Mouse (Mus musculus): ENCODE data around the gene Ttc8.

DNA sequence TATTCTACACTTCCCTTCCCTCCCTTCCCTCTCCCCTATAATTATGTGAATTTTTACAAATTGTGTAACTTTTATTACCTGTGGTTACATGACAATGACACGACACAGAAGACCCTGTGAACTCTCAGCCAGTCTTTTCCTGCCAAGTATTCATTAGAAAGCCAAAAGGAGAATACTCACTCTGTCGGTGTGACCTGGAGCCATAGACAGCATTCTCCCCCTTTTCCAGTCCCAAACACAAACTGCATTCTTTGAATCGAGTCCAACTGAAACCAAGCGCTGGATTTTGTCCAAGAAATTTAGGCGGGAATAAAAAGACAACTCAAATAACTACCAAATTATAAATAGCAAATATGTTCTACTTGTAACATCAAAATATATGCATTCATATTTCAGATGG, 38.6 kb upstream of the Ttc8 start:
- no peak for TF ChIP-seq POLR2AphosphoS2 (IDR thresholded peaks at IDR 0.05; ENCODE audit: insufficient read length, low read depth)
- TF ChIP-seq USF1 (IDR thresholded peaks at IDR 0.05; ENCODE audit: low read depth), result no peak
- no peak for TF ChIP-seq MYOD1 (IDR thresholded peaks at IDR 0.05; ENCODE audit: control insufficient read depth in 1 of 3, insufficient read length in 2 of 3, low read depth in 2 of 3)
- no peak for TF ChIP-seq TCF12 (IDR thresholded peaks at IDR 0.05; ENCODE audit: insufficient read depth, poor library complexity, severe bottlenecking)
- TF ChIP-seq MAX (IDR thresholded peaks at IDR 0.05; ENCODE audit: low read depth), result no peak
- TF ChIP-seq CEBPB (IDR thresholded peaks at IDR 0.05; ENCODE audit: insufficient read depth, poor library complexity, severe bottlenecking), result no peak
- TF ChIP-seq MYOG (IDR thresholded peaks at IDR 0.05; ENCODE audit: control insufficient read depth in 1 of 3, insufficient read depth in 1 of 3, insufficient read length in 2 of 3, low read depth in 2 of 3), result no peak
- TF ChIP-seq POLR2A (IDR thresholded peaks at IDR 0.05; ENCODE audit: insufficient read length, low read depth), result no peak
- TF ChIP-seq TCF3 (IDR thresholded peaks at IDR 0.05; ENCODE audit: insufficient read length, low read depth), result no peak
- no peak for TF ChIP-seq REST (IDR thresholded peaks at IDR 0.05; ENCODE audit: insufficient read depth, insufficient read length)
- no peak for TF ChIP-seq E2F4 (IDR thresholded peaks at IDR 0.05; ENCODE audit: insufficient read depth)

All from myocyte (in vitro differentiated cells).